Mouse (Mus musculus) small intestine, adult 2 months (tissue): ENCODE data around the gene Aktip. TPM values are rescaled to one million over a fixed set of nuclear protein-coding genes. Genes with fewer than 3 reads are reported as not detected.
A peak's percentile ranks its signal among the peaks of the same experiment; 100 is the strongest.

Source experiments
- H3K27ac ChIP-seq: fragments of 200-500 bp; 2 replicates; pipeline ENCODE4 v1.5.1; 2012; ENCODE audit warnings: low read depth, low read length, control low read depth, inconsistent platforms; ENCODE audit not compliant: insufficient read depth
- H3K27me3 ChIP-seq: fragments of 200-500 bp; 2 replicates; pipeline ENCODE4 v1.6.1; 2012; ENCODE audit warnings: mild to moderate bottlenecking, moderate library complexity, low read length, inconsistent platforms; ENCODE audit not compliant: control insufficient read depth, insufficient read depth
- H3K36me3 ChIP-seq: fragments of 200-500 bp; 2 replicates; pipeline ENCODE4 v1.6.1; 2012; ENCODE audit warnings: mild to moderate bottlenecking, low read length, control low read depth, inconsistent platforms; ENCODE audit not compliant: control insufficient read depth, insufficient read depth
- H3K4me1 ChIP-seq: fragments of 200-500 bp; 2 replicates; pipeline ENCODE4 v1.6.1; 2012; ENCODE audit warnings: low read length, inconsistent platforms, mixed read lengths; ENCODE audit not compliant: control insufficient read depth, insufficient read depth, insufficient read length
- H3K4me3 ChIP-seq: fragments of 200-500 bp; 2 replicates; pipeline ENCODE4 v1.5.1; 2012; ENCODE audit warnings: low read depth, mild to moderate bottlenecking, control low read depth, inconsistent platforms, low read length, moderate library complexity
- CTCF ChIP-seq: fragments of 200-500 bp; IDR thresholded peaks from 2 replicates; pipeline ENCODE4 v1.5.1; 2012; ENCODE audit warnings: low read depth, mild to moderate bottlenecking, control low read depth, inconsistent platforms, low read length, moderate library complexity, mixed read lengths; ENCODE audit not compliant: insufficient replicate concordance, insufficient read length; ENCODE audit errors: extremely low read depth
- POLR2A ChIP-seq: fragments of 200-500 bp; IDR thresholded peaks from 2 replicates; pipeline ENCODE4 v1.6.1; 2012; ENCODE audit warnings: low read depth, mild to moderate bottlenecking, control low read depth, inconsistent platforms, low read length, moderate library complexity
- WGBS: fragments of 180-500 bp; shearing (Covaris S2); methylation state at CpG from one replicate; pipeline ENCODE4 v1.1.7; 2018; 5-methylcytosine and 5-hydroxymethylcytosine counted together
- polyA plus RNA-seq: library from polyadenylated mRNA; depleted of rRNA; stranded (reverse); fragments of >200 nt; gene quantifications from 2 replicates; pipeline ENCODE4 v1.2.3, GENCODE M21; 2012; rRNA removed

Aktip gene
- polyA plus RNA-seq, 1 experiment = 23.3 TPM

DNA sequence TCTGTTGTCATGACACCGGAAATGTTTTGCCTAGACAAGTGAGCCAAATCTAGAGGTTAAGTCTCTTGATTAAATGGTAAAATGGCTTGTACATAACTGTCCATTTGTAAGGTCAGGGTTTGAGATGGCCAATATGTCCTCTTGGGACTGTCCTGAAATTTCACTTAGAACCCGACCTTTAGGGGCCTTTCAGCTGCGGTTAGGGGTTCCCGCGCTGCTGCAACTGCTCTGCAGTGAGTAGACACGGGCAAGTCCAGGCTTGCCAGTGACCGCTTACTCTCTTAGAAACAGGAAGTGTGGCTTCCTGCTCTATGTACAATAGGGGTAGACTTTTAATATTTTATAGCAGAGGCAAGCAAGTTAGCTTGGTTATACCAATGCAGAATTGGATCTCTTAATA is 117.9 kb downstream of the Aktip start:
- Histone ChIP-seq H3K4me1 (no peaks in the 10 kb centered on the region), H3K4me3 (no peak overlapping the region; the same call in 1 of the 2 replicates), H3K36me3 (peaks cover 46% of the 10 kb centered on the region), H3K27me3 (no peaks in the 10 kb centered on the region), H3K27ac (peak overlapping the region; percentile 14)
- TF ChIP-seq POLR2A (no peak), CTCF (no peak)
- WGBS = 82% methylated on average over 7 of the region's 7 CpGs

DNA sequence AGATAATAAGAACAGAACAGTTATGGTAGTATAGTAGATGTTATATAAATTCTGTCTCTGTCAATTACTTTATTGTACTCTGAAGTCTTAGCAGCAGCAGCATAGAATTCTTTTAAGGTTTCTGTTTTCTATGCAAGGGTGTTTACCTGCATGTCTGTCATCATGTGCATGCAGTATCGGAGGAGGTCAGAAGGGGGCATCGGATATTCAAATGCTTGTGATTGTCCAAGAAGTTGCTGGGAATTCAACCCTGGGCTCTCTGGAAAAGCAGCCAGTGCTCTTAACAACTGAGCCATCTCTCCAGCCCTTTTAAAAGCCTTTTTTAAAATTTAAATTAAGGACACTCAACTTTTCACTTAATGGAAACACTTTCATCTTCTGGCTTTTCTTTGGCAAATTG is 120.1 kb downstream of the Aktip start:
- Histone ChIP-seq H3K36me3 (peaks cover 37% of the 10 kb centered on the region), H3K4me1 (no peaks in the 10 kb centered on the region), H3K4me3 (no peak overlapping the region), H3K27ac (no peak overlapping the region), H3K27me3 (no peaks in the 10 kb centered on the region)
- TF ChIP-seq CTCF (no peak), POLR2A (no peak)
- 99% methylated on average over 2 of the region's 2 CpGs for WGBS

DNA sequence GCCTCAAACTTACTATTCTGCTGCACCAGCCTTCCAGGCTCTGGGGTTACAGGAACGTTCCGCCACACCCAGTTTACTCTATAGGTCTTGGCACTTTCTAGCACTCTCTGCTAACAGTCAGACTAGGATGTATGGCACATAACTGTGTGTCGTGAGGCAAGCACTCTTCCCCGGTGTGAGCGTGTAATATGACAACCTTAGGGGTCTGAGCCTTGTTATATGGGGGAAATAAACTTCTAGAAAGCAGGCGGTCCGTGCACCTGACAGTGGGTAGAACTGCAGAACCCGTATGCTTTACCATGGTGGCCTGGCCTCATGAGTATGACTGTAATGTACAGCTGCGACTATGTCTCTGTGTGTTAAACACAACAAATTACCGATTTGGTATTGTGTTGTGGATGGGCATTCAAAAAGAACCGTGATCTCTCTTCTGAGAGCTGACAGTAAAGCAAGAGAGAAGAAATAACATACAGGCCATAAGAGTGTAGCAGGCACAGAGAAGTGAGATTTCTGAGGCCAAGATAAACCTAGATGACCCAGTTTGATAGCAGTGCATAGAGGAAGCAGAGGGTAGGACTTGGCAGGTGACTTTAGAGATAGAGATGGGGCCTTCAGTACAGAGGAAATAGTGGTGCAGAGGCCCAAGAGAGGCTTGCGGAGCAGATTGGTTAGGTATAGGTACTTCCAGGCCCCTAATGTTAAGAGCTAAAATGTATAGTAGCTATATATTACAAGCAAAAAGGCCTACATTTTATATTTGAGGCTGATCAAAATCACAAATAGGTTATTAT is 122.5 kb downstream of the Aktip start:
- H3K27ac ChIP-seq = no peak overlapping the region
- no peaks in the 10 kb centered on the region for H3K27me3 ChIP-seq
- peaks cover 27% of the 10 kb centered on the region for H3K36me3 ChIP-seq
- H3K4me3 ChIP-seq = no peak overlapping the region
- WGBS = 87% methylated on average over 12 of the region's 12 CpGs
- TF ChIP-seq POLR2A = no peak
- no peak for TF ChIP-seq CTCF
- no peaks in the 10 kb centered on the region for H3K4me1 ChIP-seq

DNA sequence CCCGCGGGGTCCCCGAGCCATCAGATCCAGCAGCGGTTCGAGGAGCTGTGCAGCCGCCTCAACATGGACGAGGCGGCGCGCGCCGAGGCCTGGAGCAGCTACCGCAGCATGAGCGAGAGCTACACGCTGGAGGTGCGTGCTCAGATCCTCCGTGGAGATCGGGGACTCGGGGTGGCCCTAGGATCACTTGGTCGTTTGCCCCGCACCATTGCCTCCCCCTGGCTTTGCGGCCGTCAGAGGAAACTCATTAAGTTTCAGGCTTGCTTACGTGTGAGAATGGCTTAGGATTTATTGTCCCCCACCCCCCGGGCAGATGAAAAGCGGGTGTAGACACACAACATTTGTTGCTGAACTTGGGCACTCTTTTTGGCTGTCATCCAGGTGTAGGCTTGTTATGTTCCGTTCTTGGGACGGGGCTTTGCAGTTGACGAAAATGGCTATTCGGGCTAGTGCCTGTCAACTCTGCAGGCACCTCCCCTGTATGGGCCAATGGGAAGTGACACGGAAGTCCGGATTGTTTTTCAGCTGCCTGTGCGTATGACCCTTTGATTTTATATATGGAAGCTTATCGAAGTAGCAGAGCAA is 129.4 kb downstream of the Aktip start:
- H3K27me3 ChIP-seq = no peaks in the 10 kb centered on the region
- peak overlapping the region; percentile 88 for H3K4me3 ChIP-seq
- H3K36me3 ChIP-seq = peaks cover 4% of the 10 kb centered on the region; the same call in 1 of the 2 replicates
- H3K27ac ChIP-seq = peak overlapping the region; percentile 88
- TF ChIP-seq CTCF = no peak
- TF ChIP-seq POLR2A = peak; percentile 47; the same call in 1 of the 2 replicates
- peaks cover 11% of the 10 kb centered on the region for H3K4me1 ChIP-seq
- WGBS = under 1% methylated on average over 34 of the region's 34 CpGs

DNA sequence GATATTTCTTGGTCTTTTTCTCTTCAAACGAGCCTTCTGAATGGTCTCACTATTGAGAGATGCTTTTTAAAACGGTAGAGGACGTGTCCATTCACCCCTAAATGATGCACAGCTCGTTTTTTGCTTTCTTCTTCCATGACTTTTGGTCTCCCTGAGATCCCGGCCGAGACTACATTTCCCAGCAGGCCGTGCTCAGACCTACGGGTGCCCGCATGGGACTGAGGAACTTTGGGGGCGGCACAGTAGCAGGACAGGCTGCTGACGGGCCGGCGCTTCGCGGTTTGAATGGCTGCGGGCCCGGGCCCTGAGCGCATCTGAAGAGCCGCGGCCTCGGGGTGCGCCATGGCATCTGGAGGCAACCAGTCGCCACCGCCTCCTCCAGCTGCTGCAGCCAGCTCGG is 129.9 kb downstream of the Aktip start, which contains the start of gene Rbl2:
Rbl2 (plus strand) TSS at position 224 of the 400 bp plus-strand sequence.
- peak within 1 kb of the TSS; percentile 88 for H3K27ac ChIP-seq
- WGBS = 1% methylated on average over 25 of the region's 25 CpGs
- peaks cover 2% of the 10 kb centered on the region; the same call in 1 of the 2 replicates for H3K36me3 ChIP-seq
- peak within 1 kb of the TSS; percentile 88 for H3K4me3 ChIP-seq
- TF ChIP-seq CTCF (no peak), POLR2A (peak; percentile 41)
- H3K27me3 ChIP-seq = no peaks in the 10 kb centered on the region
- peaks cover 11% of the 10 kb centered on the region for H3K4me1 ChIP-seq

DNA sequence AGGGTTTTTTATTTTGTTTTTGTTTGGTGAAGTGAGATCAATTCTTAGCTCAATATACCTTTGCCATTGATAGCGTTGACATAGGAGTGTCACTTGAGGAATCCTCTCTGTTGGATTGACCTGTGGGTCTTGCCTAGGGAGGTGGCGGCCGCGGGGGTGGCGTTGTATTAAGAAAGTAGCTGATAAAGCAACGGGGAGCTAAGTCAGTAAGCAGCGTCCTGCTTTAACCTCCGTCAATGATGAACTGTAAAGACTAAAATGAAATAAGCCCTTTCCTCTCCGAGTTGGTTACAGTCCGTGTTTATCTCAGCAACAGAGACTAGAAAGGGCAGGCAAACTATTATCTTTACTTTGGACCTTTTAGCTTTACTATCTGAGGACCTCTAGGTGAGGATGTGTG is 130.4 kb downstream of the Aktip start:
- H3K4me1 ChIP-seq = peaks cover 11% of the 10 kb centered on the region
- 6% methylated on average over 10 of the region's 10 CpGs for WGBS
- peak overlapping the region; percentile 37; the same call in 1 of the 2 replicates for H3K4me3 ChIP-seq
- no peaks in the 10 kb centered on the region for H3K36me3 ChIP-seq
- no peak overlapping the region for H3K27ac ChIP-seq
- TF ChIP-seq POLR2A (no peak), CTCF (no peak)
- no peaks in the 10 kb centered on the region for H3K27me3 ChIP-seq

DNA sequence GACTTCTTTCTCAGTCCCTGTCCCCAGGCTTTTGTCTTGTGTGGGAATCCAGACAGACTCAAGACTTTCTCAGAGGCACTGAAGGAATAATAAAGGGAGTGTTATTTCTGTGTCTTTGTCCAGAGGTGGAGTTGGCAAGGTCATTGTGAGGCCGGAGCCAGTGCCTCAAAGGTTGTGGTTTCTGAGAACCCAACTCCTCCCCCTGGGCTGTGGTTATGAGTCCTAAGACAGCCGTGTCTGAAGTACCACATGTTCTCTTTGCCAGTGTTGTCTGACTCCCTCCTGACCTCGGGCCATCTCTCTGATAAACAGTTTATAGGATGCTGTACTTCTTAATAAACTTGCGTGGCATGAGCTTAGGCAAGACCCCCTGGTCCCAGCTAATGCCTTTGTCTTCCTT is 134.6 kb downstream of the Aktip start:
- H3K27me3 ChIP-seq = no peaks in the 10 kb centered on the region
- 59% methylated on average over 4 of the region's 4 CpGs for WGBS
- no peak for TF ChIP-seq CTCF
- H3K4me1 ChIP-seq = peaks cover 3% of the 10 kb centered on the region
- no peak overlapping the region for H3K4me3 ChIP-seq
- H3K27ac ChIP-seq = no peak overlapping the region
- H3K36me3 ChIP-seq = no peaks in the 10 kb centered on the region

Other genes with a start within 250 kb of the Aktip start
- gene Rbl2, start 129.9 kb downstream of the Aktip start, polyA plus RNA-seq = 5.4 and 10.3 TPM in 2 replicates
- gene Rpgrip1l, start 113.3 kb upstream of the Aktip start, polyA plus RNA-seq = 0.08 and 0.70 TPM in 2 replicates
- gene Fto, start 113.5 kb upstream of the Aktip start, polyA plus RNA-seq = 6.8 and 7.3 TPM in 2 replicates